In genomic region chr1:33980420-33980819, GRCm38 (mm10) we compare ENCODE assay signal across 16 mouse cellular contexts.
"Had no signal": no experiment of that assay in that cellular context is flagged by ENCODE, and none has a peak within 500 bp of the region (broad histone marks: within the 10 kb centered on the region; RNA-seq: fewer than 3 reads in every experiment).

No protein-coding gene starts in this region.

- DNase-seq: kidney, adult 8-10 months; kidney, postnatal 25 days; liver; liver, embryonic 13.5 days; liver, postnatal 0 days; lung, postnatal 14 days; retina, postnatal 1 day; spleen, adult 18-20 months; thymus, adult 18-20 months; thymus, postnatal 14 days had no signal

- H3K4me3 ChIP-seq: limb, embryonic 12.5 days; liver, embryonic 13.5 days; lung, embryonic 15.5 days; megakaryocyte, embryonic 14.5 days; midbrain, embryonic 15.5 days; neural tube, embryonic 12.5 days had no signal

- H3K27ac ChIP-seq: limb, embryonic 12.5 days; liver, embryonic 13.5 days; lung, embryonic 15.5 days; macrophage; midbrain, embryonic 15.5 days; neural tube, embryonic 12.5 days had no signal
